Mouse (Mus musculus): Measurements from ENCODE around the gene Cavin4.

DNA sequence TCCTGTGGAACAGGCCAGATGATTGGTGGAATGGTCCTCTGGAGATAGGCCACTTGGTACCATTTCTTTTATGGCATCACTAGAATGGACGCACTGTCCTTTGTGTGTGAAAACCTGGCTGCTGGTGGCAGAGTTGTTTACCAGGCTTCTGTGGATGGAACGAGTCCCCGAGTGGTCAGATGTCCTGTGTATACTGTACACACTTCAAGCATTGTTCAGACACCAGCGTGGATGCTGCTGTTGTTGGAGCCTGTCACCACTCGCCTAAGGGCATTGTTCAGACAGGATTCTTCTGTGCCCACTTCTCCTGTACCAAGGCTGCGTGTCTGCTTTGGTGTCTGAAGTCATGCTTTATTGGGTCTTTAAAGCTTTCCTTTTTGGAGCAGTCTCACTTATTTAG, 19.5 kb upstream of the Cavin4 start:
- TF ChIP-seq CTCF (IDR thresholded peaks at IDR 0.05; ENCODE audit: borderline replicate concordance, insufficient read depth, low read length) (no peak), POLR2A (IDR thresholded peaks at IDR 0.05; ENCODE audit: low read depth, low read length) (no peak)
